Mouse (Mus musculus): ENCODE measurements around the gene Mob3b.

GRCm38 (mm10) chr4:35032758-35033157 is 124.5 kb downstream of the Mob3b start:
- no peak for TF ChIP-seq CTCF (IDR thresholded peaks at IDR 0.05; ENCODE audit: low read depth, low read length)
- TF ChIP-seq GATA1 (IDR thresholded peaks at IDR 0.05; ENCODE audit: borderline replicate concordance, low read length): no peak
- no peak for TF ChIP-seq GATA2 (IDR thresholded peaks at IDR 0.05; ENCODE audit: borderline replicate concordance, low read depth, low read length)

Measured in G1E (cell line).